Mouse (Mus musculus) G1E-ER4 (cell line): ENCODE measurements around the gene Nmrk2. TPM values are rescaled to one million over a fixed set of nuclear protein-coding genes. Genes with fewer than 3 reads are reported as not detected.

Experiments used
- GATA1 ChIP-seq: IDR thresholded peaks from one replicate; pipeline ENCODE4 v1.8.0; 2012; ENCODE audit warnings: low read length, inconsistent platforms
- polyA plus RNA-seq: library from polyadenylated mRNA; stranded (reverse); fragments of >175 nt; gene quantifications from 2 replicates; pipeline ENCODE4 v1.2.3, GENCODE M21; 2012

The Nmrk2 gene
- polyA plus RNA-seq, 1 experiment: not detected

DNA sequence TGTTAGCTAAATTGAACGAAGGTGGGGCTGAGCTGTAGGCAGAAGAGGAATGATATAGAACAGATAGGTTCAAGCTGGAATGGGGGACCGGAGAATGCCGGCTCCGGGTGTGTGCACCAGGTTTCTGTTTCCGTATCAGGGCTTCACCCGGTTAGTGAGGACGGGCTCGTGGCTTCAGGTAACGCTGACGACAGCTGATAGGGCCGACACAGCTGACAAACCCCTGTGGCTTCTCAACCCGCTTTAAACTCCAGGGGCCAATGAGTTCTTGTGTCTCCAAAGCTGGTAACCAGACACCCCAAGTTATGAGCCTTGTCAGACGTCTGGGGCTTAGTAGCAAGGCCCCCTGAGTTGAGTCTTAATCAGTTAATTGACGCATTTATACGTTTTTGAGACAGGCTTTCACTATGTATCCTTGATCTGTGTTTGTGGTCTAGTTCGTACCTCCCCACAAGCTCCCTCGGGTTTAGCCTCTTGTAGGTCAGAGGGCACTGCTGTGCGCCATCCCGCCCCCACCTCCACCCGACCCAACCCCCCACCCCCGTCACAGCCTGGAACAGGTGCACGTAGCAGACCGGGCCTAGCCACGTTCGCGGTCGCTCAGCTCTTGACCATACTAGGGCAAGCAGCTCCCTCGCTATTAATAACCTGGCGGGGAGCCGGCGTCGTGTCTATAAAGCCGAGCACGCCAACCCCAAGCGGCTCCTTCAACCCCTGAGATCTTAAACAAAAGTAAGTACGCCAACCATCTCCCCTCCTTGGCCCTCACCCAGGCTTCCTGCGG, 7.7 kb downstream of the Nmrk2 start:
- no peak for TF ChIP-seq GATA1

DNA sequence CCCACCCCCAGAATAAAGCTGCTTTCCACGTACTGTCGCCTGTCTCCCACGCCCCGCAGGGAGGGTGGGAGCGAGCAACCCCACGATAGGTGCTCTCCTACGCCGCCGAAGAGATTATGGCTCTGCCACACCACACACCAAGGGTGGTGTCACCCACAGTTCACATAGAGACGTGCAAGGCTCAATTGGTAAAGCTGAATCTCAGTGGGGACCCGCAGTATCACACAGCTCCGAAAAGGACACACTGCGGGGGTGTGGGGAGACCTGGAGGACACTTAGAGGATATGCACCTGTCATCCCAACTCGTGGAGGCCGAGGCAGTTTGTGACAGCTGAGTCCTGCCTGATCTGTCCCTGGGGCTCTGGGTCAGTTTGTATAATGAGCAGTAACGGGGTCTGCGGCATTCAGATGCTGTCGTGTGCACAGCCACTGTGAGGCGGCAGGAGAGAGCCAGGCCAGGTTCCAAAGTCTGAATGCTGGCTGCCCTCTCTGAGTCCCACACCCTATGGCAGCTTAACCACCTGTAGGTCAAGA, 8.8 kb downstream of the Nmrk2 start:
- TF ChIP-seq GATA1: no peak

DNA sequence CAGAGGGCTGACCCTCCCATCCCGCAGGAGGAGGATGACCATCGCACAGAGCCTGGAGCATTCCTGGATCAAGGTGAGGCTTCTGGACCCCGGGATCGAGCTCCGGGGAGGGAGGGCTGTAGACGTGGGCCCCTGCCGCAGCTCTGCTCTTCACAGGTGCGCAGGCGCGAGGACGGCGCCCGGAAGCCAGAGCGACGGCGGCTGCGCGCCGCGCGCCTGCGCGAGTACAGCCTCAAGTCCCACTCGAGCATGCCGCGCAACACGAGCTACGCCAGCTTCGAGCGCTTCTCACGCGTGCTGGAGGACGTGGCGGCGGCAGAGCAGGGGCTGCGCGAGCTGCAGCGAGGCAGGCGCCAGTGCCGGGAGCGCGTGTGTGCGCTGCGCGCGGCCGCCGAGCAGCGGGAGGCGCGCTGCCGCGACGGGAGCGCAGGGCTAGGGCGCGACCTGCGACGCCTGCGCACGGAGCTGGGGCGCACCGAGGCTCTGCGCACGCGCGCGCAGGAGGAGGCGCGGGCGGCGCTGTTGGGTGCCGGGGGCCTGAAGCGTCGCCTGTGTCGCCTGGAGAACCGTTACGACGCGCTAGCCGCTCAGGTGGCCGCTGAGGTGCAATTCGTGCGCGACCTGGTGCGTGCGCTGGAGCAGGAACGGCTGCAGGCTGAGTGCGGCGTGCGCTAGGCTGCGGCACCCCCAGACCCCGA, 9.4 kb downstream of the Nmrk2 start:
- TF ChIP-seq GATA1: no peak

DNA sequence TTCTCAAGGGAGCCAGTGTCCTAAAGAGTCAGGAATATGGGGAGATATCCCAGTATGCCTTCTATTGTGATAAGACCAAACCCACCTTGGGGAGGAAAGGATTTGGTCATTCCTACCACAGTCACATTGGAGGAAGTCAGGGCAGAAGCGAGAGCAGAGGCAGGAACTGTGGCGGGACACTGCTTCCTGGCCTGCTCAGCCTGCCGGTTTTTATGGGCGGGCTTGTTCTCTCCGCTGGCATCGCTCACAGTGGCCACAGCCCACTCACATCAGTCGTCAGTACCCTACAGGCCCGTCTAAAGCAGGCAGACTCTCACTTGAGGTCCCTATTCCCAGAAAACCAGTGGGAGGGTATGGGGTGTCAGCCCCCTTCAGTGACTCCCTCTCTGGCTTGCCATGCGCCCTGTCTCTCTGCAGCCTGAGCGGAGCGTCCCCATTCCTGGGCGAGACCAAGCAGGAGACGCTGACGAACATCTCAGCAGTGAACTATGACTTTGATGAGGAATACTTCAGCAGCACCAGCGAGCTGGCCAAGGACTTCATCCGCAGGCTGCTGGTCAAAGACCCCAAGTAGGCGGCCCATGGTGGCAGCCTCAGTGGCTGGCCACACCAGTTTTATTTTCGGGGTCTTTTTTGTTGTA, 10.4 kb downstream of the Nmrk2 start:
- TF ChIP-seq GATA1: no peak

DNA sequence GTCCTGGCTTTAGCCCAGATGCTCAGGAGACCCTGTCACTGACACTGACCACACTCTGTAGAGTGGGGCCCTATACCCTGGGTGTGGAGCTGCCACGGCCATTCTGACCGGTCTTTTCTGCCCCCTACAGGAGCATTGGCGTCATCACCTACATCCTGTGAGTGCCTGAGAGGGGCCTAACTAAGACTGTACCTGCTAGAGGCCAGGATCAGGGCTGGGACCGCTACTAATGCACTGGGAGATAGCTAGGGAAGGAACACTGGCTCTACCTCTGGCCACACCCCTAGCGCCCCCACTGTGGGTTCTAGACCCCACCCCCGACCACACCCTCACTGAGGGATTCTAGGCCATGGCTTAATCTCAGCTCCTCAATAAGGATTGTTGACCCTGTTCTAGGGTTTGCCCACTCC, 10.9 kb downstream of the Nmrk2 start:
- no peak for TF ChIP-seq GATA1

DNA sequence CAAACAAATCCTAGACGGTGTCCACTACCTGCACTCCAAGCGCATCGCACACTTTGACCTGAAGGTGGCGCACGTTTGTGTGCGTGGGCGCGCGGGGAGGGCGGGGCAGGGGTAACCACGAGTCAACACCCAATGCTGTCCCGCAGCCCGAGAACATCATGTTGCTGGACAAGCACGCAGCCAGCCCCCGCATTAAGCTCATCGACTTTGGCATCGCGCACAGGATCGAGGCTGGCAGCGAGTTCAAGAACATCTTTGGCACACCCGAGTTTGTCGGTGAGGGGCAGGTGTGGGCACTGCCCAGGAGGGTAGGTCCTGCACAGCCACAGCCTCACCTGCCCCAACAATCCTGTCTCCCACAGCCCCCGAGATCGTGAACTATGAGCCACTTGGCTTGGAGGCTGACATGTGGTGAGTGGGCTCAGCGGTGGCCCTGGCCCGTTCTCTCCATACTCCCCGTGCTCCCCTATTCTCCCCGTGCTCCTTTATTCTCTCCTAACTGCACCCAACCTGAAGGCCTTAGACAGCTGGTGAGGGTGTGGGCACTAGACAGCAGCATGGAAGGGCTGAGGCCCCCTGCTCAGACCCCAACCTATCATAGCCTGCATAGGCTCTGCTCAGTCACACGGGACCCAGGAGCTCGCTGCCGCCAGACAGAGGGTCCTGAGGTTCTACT, 11.5 kb downstream of the Nmrk2 start:
- TF ChIP-seq GATA1: no peak

DNA sequence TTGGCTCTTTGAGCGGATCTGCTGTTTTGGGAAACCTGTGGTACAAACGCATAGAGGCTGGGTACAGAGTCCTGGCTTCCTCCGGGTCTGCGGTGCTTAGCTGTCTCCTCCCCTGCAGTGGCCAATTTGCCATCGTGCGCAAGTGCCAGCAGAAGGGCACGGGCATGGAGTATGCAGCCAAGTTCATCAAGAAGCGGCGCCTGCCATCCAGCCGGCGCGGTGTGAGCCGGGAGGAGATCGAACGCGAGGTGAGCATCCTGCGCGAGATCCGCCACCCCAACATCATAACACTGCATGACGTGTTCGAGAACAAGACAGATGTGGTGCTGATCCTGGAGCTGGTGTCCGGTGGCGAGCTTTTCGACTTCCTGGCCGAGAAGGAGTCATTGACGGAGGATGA, 12.0 kb downstream of the Nmrk2 start:
- no peak for TF ChIP-seq GATA1

DNA sequence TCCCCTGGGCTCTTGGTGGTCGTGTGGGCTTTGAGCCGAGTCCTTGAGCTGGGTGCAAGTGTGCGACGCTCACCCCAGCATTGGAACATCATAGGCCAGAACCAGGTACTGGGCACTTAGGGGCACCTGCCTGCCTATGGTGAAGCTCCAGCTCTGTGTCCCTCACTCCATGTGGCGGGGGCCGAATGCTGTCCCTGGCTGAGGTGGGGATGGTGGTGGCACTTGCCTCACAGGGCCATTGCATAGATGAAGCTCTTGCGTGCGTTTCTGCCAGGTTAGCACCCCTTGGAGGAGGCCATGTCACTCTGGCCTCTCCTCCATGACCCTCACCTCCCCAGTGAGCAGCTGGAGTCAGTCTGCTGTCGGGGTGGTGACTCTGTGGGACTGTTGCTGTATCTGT, 14.7 kb downstream of the Nmrk2 start:
- no peak for TF ChIP-seq GATA1

DNA sequence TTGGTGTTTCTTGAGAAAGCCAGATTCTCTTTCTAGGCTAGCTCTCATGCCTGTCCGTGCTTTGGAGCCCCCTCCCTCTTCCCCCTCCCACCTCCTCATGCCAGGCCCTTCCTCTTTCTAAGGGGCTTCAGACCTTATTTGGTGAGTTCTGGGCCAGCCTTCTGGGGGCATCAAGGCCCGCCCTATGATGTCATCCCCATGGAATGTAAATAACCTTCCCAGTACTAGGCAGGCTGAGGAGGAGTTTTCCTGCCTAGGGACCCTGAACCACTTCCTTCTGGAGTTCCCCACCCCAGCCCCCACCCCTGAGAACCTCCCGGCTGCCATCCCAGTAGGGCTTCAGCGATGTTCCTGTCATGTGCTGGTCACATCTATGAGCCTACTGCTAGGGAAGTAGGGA, 17.1 kb downstream of the Nmrk2 start:
- no peak for TF ChIP-seq GATA1

DNA sequence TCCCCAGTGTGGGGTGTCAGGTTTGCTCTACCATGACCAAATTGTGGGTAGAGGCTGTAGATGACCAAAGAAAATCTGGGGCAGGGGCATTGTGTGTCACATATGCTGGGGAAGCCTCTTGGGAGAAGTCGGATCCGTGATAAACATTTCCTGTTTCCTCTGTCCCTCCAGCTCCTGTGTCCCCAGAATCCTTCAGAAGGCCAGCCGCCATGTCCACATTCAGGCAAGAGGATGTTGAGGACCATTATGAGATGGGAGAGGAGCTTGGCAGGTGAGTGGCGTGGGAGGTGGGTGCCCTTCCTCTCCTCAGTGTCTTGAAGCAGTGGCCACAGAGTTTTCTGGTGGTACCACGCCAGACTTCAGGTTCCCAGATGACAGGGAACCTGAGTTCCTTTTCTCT, 18.0 kb downstream of the Nmrk2 start, which contains the start of gene 4930442H23Rik:
TSS of gene 4930442H23Rik (minus strand) at position 45 of the 400 bp plus-strand sequence.
- no peak for TF ChIP-seq GATA1

DNA sequence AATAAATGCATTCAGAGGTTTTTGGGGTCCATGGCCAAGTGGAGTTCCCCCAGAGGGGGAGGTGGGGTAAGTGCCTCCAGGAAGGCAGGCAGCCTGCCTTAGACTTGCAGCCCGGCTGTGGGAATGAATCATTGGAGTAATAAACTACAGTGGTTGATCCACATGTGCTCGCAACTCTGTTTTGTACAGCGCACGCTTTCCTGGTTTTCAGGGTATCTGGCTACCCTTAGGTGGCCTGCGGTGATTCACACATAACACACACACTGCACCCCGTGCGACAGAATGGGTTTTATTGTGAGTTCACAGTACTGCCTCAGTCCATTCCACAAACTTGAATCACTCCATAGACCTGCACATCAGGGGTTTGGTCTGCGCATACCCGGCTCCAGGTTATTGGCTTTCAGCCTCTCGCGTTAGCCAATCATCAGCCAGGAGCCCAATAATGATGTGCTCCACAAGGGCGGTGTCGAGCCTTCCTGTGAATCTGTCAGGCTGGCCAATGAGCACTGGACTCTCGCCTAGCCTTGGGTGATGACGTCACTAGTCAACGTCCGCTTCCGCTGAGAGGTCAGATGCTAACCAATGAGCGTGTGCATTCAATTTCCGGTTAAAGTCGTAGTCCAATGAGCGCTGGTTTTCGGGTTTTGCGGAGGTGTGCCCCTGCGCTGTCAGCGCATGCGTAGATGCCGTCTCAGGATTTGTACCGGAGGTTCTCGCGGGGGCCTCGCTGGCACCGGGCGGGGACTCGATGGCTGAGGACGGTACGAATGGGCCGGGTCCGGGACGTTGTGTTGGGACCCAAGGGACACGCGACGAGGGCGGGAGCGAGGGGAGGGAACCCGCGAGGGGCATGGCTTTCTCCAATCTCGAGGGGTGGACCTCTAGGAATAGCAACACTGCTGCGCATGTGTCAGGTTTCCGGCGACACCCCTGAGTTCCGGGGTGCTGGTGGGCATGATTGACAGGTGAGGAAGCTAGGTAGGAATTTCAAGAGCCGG, 19.2 kb downstream of the Nmrk2 start, which contains the start of gene Dapk3:
TSS of gene Dapk3 (plus strand) at position 670 of the 998 bp plus-strand sequence.
- TF ChIP-seq GATA1: no peak

DNA sequence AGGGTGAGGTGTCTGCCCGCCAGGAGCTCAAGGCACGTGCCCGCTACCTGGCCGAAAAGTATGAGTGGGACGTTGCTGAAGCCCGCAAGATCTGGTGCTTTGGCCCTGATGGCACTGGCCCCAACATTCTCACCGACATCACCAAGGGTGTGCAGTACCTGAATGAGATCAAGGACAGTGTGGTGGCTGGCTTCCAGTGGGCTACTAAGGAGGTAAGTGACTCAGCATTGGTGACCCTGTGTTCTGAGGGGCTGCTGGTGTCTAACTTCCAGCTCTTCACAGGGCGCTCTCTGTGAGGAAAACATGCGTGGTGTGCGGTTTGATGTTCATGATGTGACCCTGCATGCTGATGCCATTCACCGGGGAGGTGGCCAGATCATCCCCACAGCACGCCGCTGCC, 20.9 kb downstream of the Nmrk2 start:
- no peak for TF ChIP-seq GATA1

DNA sequence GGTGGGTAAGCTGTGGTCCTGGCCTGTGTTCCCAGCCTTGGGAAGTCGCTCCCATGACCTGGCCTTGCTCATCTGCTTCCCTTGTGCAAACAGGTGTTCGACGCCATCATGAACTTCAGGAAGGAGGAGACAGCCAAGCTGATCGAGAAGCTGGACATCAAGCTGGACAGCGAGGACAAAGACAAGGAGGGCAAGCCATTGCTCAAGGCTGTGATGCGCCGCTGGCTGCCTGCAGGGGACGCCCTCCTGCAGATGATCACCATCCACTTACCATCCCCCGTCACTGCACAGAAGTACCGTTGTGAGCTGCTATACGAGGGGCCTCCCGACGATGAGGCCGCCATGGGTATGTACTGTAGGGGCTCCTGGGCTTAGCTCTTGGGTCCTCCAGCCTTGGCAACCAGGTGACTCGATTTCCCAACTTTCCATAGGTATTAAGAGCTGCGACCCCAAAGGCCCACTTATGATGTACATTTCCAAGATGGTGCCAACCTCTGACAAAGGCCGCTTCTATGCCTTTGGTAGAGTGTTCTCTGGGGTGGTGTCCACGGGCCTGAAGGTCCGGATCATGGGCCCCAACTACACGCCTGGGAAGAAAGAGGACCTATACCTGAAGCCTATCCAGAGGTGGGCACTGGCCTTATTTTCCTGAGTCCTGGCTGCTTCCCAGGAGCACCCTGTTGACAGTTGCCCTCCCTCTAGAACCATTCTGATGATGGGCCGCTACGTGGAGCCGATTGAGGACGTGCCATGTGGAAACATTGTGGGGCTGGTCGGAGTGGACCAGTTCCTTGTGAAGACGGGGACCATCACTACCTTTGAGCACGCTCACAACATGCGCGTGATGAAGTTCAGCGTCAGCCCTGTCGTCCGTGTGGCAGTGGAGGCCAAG, 22.2 kb downstream of the Nmrk2 start:
- TF ChIP-seq GATA1: no peak

DNA sequence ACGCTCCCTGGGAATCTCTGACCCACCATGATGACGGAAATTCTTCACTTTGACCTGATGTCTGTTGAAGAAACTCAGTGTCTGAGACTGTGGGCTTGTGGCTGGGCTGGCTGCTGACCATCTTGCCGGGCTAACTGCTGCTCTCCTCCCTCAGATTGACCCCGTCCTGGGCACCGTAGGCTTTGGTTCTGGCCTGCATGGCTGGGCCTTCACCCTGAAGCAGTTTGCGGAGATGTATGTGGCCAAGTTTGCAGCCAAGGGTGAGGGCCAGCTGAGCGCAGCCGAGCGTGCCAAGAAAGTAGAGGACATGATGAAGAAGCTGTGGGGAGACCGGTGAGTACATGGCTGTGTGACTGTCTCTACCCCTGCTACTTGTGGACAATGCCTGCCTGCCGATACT, 22.9 kb downstream of the Nmrk2 start:
- TF ChIP-seq GATA1: no peak
